Mouse (Mus musculus): ENCODE data around the gene Hapln4. TPM values are rescaled to one million over a fixed set of nuclear protein-coding genes. Genes with fewer than 3 reads are reported as not detected.

The Hapln4 gene
- polyA plus RNA-seq, 1 experiment = 6.0 TPM

GRCm38 (mm10) chr8:70131166-70131883, 48.1 kb downstream of the Hapln4 start, which contains the start of gene Nr2c2ap:
Gene Nr2c2ap, plus strand, starts transcription at chr8:70131333.
- H3K36me3 ChIP-seq (ENCODE audit: control insufficient read depth, insufficient read depth) = no peaks in the 10 kb centered on the region
- peak within 1 kb of the TSS; percentile 0 for H3ac ChIP-seq (ENCODE audit: control insufficient read depth, insufficient read length)
- peak within 1 kb of the TSS; percentile 76 for H3K4me3 ChIP-seq
- H3K27me3 ChIP-seq (ENCODE audit: control insufficient read depth, insufficient read depth, insufficient read length) = no peaks in the 10 kb centered on the region
- peak within 1 kb of the TSS; percentile 95 for H3K4me2 ChIP-seq (ENCODE audit: low read depth)
- TF ChIP-seq MAX (IDR thresholded peaks at IDR 0.05; ENCODE audit: low read depth) (no peak), POLR2A (IDR thresholded peaks at IDR 0.05; ENCODE audit: insufficient read length, low read depth) (peak; percentile 62), SRF (IDR thresholded peaks at IDR 0.05; ENCODE audit: control insufficient read depth, insufficient read length, low read depth) (peak; percentile 6), MYOG (IDR thresholded peaks at IDR 0.05; ENCODE audit: control insufficient read depth in 1 of 3, insufficient read depth in 1 of 3, insufficient read length in 2 of 3, low read depth in 2 of 3) (no peak), MYOD1 (IDR thresholded peaks at IDR 0.05; ENCODE audit: control insufficient read depth in 1 of 3, insufficient read length in 2 of 3, low read depth in 2 of 3) (peak in 1 of 3 experiments; percentile 10), POLR2AphosphoS2 (IDR thresholded peaks at IDR 0.05; ENCODE audit: insufficient read length, low read depth) (peak; percentile 78)
- H3K79me2 ChIP-seq (ENCODE audit: control insufficient read depth, insufficient read depth) = no peaks in the 10 kb centered on the region

GRCm38 (mm10) chr8:70134086-70134485, 50.8 kb downstream of the Hapln4 start:
- TF ChIP-seq POLR2A (IDR thresholded peaks at IDR 0.05; ENCODE audit: insufficient read length, low read depth) (no peak), TCF3 (IDR thresholded peaks at IDR 0.05; ENCODE audit: insufficient read length, low read depth) (no peak), MYOD1 (IDR thresholded peaks at IDR 0.05; ENCODE audit: control insufficient read depth in 1 of 3, insufficient read length in 2 of 3, low read depth in 2 of 3) (no peak), TCF12 (IDR thresholded peaks at IDR 0.05; ENCODE audit: insufficient read depth, poor library complexity, severe bottlenecking) (no peak), MAX (IDR thresholded peaks at IDR 0.05; ENCODE audit: low read depth) (no peak), POLR2AphosphoS2 (IDR thresholded peaks at IDR 0.05; ENCODE audit: insufficient read length, low read depth) (no peak), USF1 (IDR thresholded peaks at IDR 0.05; ENCODE audit: low read depth) (no peak), SRF (IDR thresholded peaks at IDR 0.05; ENCODE audit: control insufficient read depth, insufficient read length, low read depth) (no peak), E2F4 (IDR thresholded peaks at IDR 0.05; ENCODE audit: insufficient read depth) (no peak), CEBPB (IDR thresholded peaks at IDR 0.05; ENCODE audit: insufficient read depth, poor library complexity, severe bottlenecking) (no peak), REST (IDR thresholded peaks at IDR 0.05; ENCODE audit: insufficient read depth, insufficient read length) (no peak), MYOG (IDR thresholded peaks at IDR 0.05; ENCODE audit: control insufficient read depth in 1 of 3, insufficient read depth in 1 of 3, insufficient read length in 2 of 3, low read depth in 2 of 3) (no peak)
- Histone ChIP-seq H3K79me2 (ENCODE audit: control insufficient read depth, insufficient read depth) (peaks cover 5% of the 10 kb centered on the region), H3K4me3 (no peak overlapping the region), H3K27me3 (ENCODE audit: control insufficient read depth, insufficient read depth, insufficient read length) (no peaks in the 10 kb centered on the region), H3K4me2 (ENCODE audit: low read depth) (no peak overlapping the region), H3K36me3 (ENCODE audit: control insufficient read depth, insufficient read depth) (no peaks in the 10 kb centered on the region), H3ac (ENCODE audit: control insufficient read depth, insufficient read length) (no peak overlapping the region)

GRCm38 (mm10) chr8:70134931-70135330, 51.7 kb downstream of the Hapln4 start:
- Histone ChIP-seq H3K27me3 (ENCODE audit: control insufficient read depth, insufficient read depth, insufficient read length) (no peaks in the 10 kb centered on the region), H3K79me2 (ENCODE audit: control insufficient read depth, insufficient read depth) (peaks cover 7% of the 10 kb centered on the region), H3K36me3 (ENCODE audit: control insufficient read depth, insufficient read depth) (no peaks in the 10 kb centered on the region), H3K4me3 (no peak overlapping the region), H3ac (ENCODE audit: control insufficient read depth, insufficient read length) (no peak overlapping the region), H3K4me2 (ENCODE audit: low read depth) (no peak overlapping the region)
- no peak for TF ChIP-seq REST (IDR thresholded peaks at IDR 0.05; ENCODE audit: insufficient read depth, insufficient read length)
- peak; percentile 31 for TF ChIP-seq POLR2AphosphoS2 (IDR thresholded peaks at IDR 0.05; ENCODE audit: insufficient read length, low read depth)
- no peak for TF ChIP-seq MYOG (IDR thresholded peaks at IDR 0.05; ENCODE audit: control insufficient read depth in 1 of 3, insufficient read depth in 1 of 3, insufficient read length in 2 of 3, low read depth in 2 of 3)
- TF ChIP-seq TCF3 (IDR thresholded peaks at IDR 0.05; ENCODE audit: insufficient read length, low read depth) = no peak
- no peak for TF ChIP-seq MYOD1 (IDR thresholded peaks at IDR 0.05; ENCODE audit: control insufficient read depth in 1 of 3, insufficient read length in 2 of 3, low read depth in 2 of 3)
- no peak for TF ChIP-seq USF1 (IDR thresholded peaks at IDR 0.05; ENCODE audit: low read depth)
- no peak for TF ChIP-seq E2F4 (IDR thresholded peaks at IDR 0.05; ENCODE audit: insufficient read depth)
- no peak for TF ChIP-seq TCF12 (IDR thresholded peaks at IDR 0.05; ENCODE audit: insufficient read depth, poor library complexity, severe bottlenecking)

GRCm38 (mm10) chr8:70136591-70136990, 53.3 kb downstream of the Hapln4 start:
- TF ChIP-seq MYOD1 (IDR thresholded peaks at IDR 0.05; ENCODE audit: control insufficient read depth in 1 of 3, insufficient read length in 2 of 3, low read depth in 2 of 3) = no peak
- TF ChIP-seq POLR2AphosphoS2 (IDR thresholded peaks at IDR 0.05; ENCODE audit: insufficient read length, low read depth) = no peak
- TF ChIP-seq E2F4 (IDR thresholded peaks at IDR 0.05; ENCODE audit: insufficient read depth) = no peak
- no peak for TF ChIP-seq MYOG (IDR thresholded peaks at IDR 0.05; ENCODE audit: control insufficient read depth in 1 of 3, insufficient read depth in 1 of 3, insufficient read length in 2 of 3, low read depth in 2 of 3)
- Histone ChIP-seq H3K79me2 (ENCODE audit: control insufficient read depth, insufficient read depth) (peaks cover 18% of the 10 kb centered on the region), H3K27me3 (ENCODE audit: control insufficient read depth, insufficient read depth, insufficient read length) (no peaks in the 10 kb centered on the region), H3K36me3 (ENCODE audit: control insufficient read depth, insufficient read depth) (no peaks in the 10 kb centered on the region), H3K4me3 (no peak overlapping the region), H3ac (ENCODE audit: control insufficient read depth, insufficient read length) (no peak overlapping the region), H3K4me2 (ENCODE audit: low read depth) (no peak overlapping the region)

GRCm38 (mm10) chr8:70137890-70138289, 54.6 kb downstream of the Hapln4 start:
- peaks cover 18% of the 10 kb centered on the region for H3K79me2 ChIP-seq (ENCODE audit: control insufficient read depth, insufficient read depth)
- no peak for TF ChIP-seq USF1 (IDR thresholded peaks at IDR 0.05; ENCODE audit: low read depth)
- TF ChIP-seq POLR2AphosphoS2 (IDR thresholded peaks at IDR 0.05; ENCODE audit: insufficient read length, low read depth) = no peak
- no peak for TF ChIP-seq REST (IDR thresholded peaks at IDR 0.05; ENCODE audit: insufficient read depth, insufficient read length)
- no peak for TF ChIP-seq E2F4 (IDR thresholded peaks at IDR 0.05; ENCODE audit: insufficient read depth)
- TF ChIP-seq CEBPB (IDR thresholded peaks at IDR 0.05; ENCODE audit: insufficient read depth, poor library complexity, severe bottlenecking) = no peak
- TF ChIP-seq MAX (IDR thresholded peaks at IDR 0.05; ENCODE audit: low read depth) = no peak
- no peak overlapping the region for H3ac ChIP-seq (ENCODE audit: control insufficient read depth, insufficient read length)
- no peaks in the 10 kb centered on the region for H3K36me3 ChIP-seq (ENCODE audit: control insufficient read depth, insufficient read depth)
- peak overlapping the region; percentile 85 for H3K4me2 ChIP-seq (ENCODE audit: low read depth)
- peak overlapping the region; percentile 70 for H3K4me3 ChIP-seq
- H3K27me3 ChIP-seq (ENCODE audit: control insufficient read depth, insufficient read depth, insufficient read length) = no peaks in the 10 kb centered on the region
